Comparison of ENCODE assay signal across 22 mouse cellular contexts in genomic region chr2:72391721-72392120, GRCm38 (mm10).
DNase-seq lines count a peak whose midpoint lies in the region; ATAC-seq and TF ChIP-seq lines count a peak whose summit lies in the region.
"Had no signal": no experiment of that assay in that cellular context is flagged by ENCODE, and none has a peak within 500 bp of the region (broad histone marks: within the 10 kb centered on the region; RNA-seq: fewer than 3 reads in every experiment).

No protein-coding gene starts in this region.

- peaks cover 6% of the 10 kb centered on the region; the same call in 1 of the 2 replicates for H3K9me3 ChIP-seq in limb, embryonic 13.5 days
- H3K9me3 ChIP-seq in limb, embryonic 10.5 days (replicated peaks), result no peaks in the 10 kb centered on the region; the same call in 1 of the 2 replicates
- no peaks in the 10 kb centered on the region; the same call in 1 of the 2 replicates for H3K9me3 ChIP-seq in midbrain, embryonic 16.5 days (replicated peaks; ENCODE audit: control insufficient read depth, low read length, poor library complexity, severe bottlenecking)
- no peaks in the 10 kb centered on the region for H3K9me3 ChIP-seq in midbrain, postnatal 0 days (ENCODE audit: low read length)
- H3K9me3 ChIP-seq: forebrain, embryonic 15.5 days had no signal

- ATAC-seq in limb, embryonic 13.5 days (ENCODE audit: low FRiP score, low read depth), result no peak
- 0 out of 2 replicates have a peak, but pooled peaks have one; percentile 39 for ATAC-seq in midbrain, embryonic 16.5 days
- no peak for ATAC-seq in midbrain, postnatal 0 days (ENCODE audit: low FRiP score)
- ATAC-seq: activated CD4-positive, CD25-positive, alpha-beta regulatory T cell, adult 4 months; forebrain, embryonic 15.5 days; hindbrain, postnatal 0 days; inflammation-experienced regulatory T-cells, adult 6 months; intestine, embryonic 16.5 days had no signal

- H3K27me3 ChIP-seq in heart, adult 2 months (ENCODE audit: control insufficient read depth, insufficient read depth, low read length), result no peaks in the 10 kb centered on the region
- no peaks in the 10 kb centered on the region for H3K27me3 ChIP-seq in limb, embryonic 13.5 days
- no peaks in the 10 kb centered on the region for H3K27me3 ChIP-seq in limb, embryonic 10.5 days (ENCODE audit: low read depth, poor library complexity, severe bottlenecking)
- no peaks in the 10 kb centered on the region for H3K27me3 ChIP-seq in midbrain, embryonic 16.5 days (ENCODE audit: control insufficient read depth, insufficient read depth, low read depth, low read length)
- no peaks in the 10 kb centered on the region for H3K27me3 ChIP-seq in midbrain, postnatal 0 days (ENCODE audit: insufficient read depth, low read length)
- H3K27me3 ChIP-seq: embryonic facial prominence, embryonic 13.5 days; forebrain, embryonic 12.5 days; forebrain, embryonic 15.5 days; hindbrain, embryonic 13.5 days had no signal

- peaks cover 4% of the 10 kb centered on the region for H3K4me1 ChIP-seq in heart, adult 2 months (ENCODE audit: control insufficient read depth, insufficient read depth, low read length)
- peaks cover 29% of the 10 kb centered on the region for H3K4me1 ChIP-seq in limb, embryonic 13.5 days
- H3K4me1 ChIP-seq in limb, embryonic 10.5 days, result peaks cover 17% of the 10 kb centered on the region
- peaks cover 7% of the 10 kb centered on the region for H3K4me1 ChIP-seq in midbrain, embryonic 16.5 days (ENCODE audit: control insufficient read depth, insufficient read depth, low read length)
- no peaks in the 10 kb centered on the region for H3K4me1 ChIP-seq in midbrain, postnatal 0 days (ENCODE audit: insufficient read depth, low read length)
- H3K4me1 ChIP-seq: hindbrain, embryonic 13.5 days had no signal

- peak overlapping the region; percentile 82; the same call in 1 of the 2 replicates for H3K27ac ChIP-seq in heart, adult 2 months
- H3K27ac ChIP-seq in limb, embryonic 13.5 days, result peak overlapping the region; percentile 15; the same call in 1 of the 2 replicates
- H3K27ac ChIP-seq in limb, embryonic 10.5 days, result no peak overlapping the region
- H3K27ac ChIP-seq in midbrain, embryonic 16.5 days (ENCODE audit: low read length), result no peak overlapping the region
- no peak overlapping the region for H3K27ac ChIP-seq in midbrain, postnatal 0 days (ENCODE audit: low read depth, low read length)
- H3K27ac ChIP-seq: embryonic facial prominence, embryonic 10.5 days; embryonic facial prominence, embryonic 13.5 days; forebrain, embryonic 12.5 days; forebrain, embryonic 15.5 days; hindbrain, embryonic 10.5 days; hindbrain, embryonic 13.5 days; hindbrain, postnatal 0 days had no signal

- H3K4me2 ChIP-seq in limb, embryonic 13.5 days (replicated peaks), result no peak overlapping the region
- H3K4me2 ChIP-seq in midbrain, embryonic 16.5 days (ENCODE audit: low read length), result no peak overlapping the region
- no peak overlapping the region for H3K4me2 ChIP-seq in midbrain, postnatal 0 days (ENCODE audit: low read depth, low read length, poor library complexity, severe bottlenecking)
- H3K4me2 ChIP-seq: embryonic facial prominence, embryonic 13.5 days; forebrain, embryonic 12.5 days; forebrain, embryonic 15.5 days; hindbrain, embryonic 13.5 days had no signal

- H3K4me3 ChIP-seq in heart, adult 2 months, result no peak overlapping the region
- H3K4me3 ChIP-seq in limb, embryonic 13.5 days, result no peak overlapping the region
- H3K4me3 ChIP-seq in limb, embryonic 10.5 days, result no peak overlapping the region
- H3K4me3 ChIP-seq in midbrain, embryonic 16.5 days (ENCODE audit: low read depth, low read length), result no peak overlapping the region
- no peak overlapping the region for H3K4me3 ChIP-seq in midbrain, postnatal 0 days (ENCODE audit: low read depth, low read length)
- H3K4me3 ChIP-seq: embryonic facial prominence, embryonic 10.5 days; embryonic facial prominence, embryonic 13.5 days; erythroblast, embryonic 14.5 days; forebrain, embryonic 12.5 days; forebrain, embryonic 15.5 days; hindbrain, embryonic 10.5 days; hindbrain, embryonic 13.5 days had no signal

- TF ChIP-seq POLR2A in heart, adult 2 months (IDR thresholded peaks at IDR 0.05; ENCODE audit: insufficient read depth, low read depth, low read length), result no peak

- no peaks in the 10 kb centered on the region for H3K79me2 ChIP-seq in heart, adult 2 months (replicated peaks; ENCODE audit: control insufficient read depth, insufficient read depth, low read length)

- intact Hi-C loops in gastrocnemius, postnatal 14 days (cut with DNase I; ENCODE audit: low total_unique reads), result no loop called here
- intact Hi-C loops in heart, adult 2 months (cut with DNase I), result loop anchor here (2.0 kb wide), 1 partner anchor 353 kb away; no protein-coding TSS in a partner anchor

- no peak for TF ChIP-seq EP300 in heart, adult 2 months (IDR thresholded peaks at IDR 0.05; ENCODE audit: insufficient read depth, low read depth, low read length)

- WGBS in heart, adult 2 months, result 80% methylated on average over 2 of the region's 2 CpGs
- WGBS in limb, embryonic 13.5 days, result 91% methylated on average over 2 of the region's 2 CpGs
- WGBS in limb, embryonic 10.5 days, result 97% methylated on average over 2 of the region's 2 CpGs
- WGBS in midbrain, embryonic 16.5 days, result 93% methylated on average over 2 of the region's 2 CpGs
- 95% methylated on average over 2 of the region's 2 CpGs for WGBS in midbrain, postnatal 0 days

- peak; percentile 31 for DNase-seq in gastrocnemius, adult 18-20 months (ENCODE audit: low spot score)
- DNase-seq in gastrocnemius, postnatal 14 days, result no peak
- no peak for DNase-seq in heart, adult 2 months
- DNase-seq in heart, adult 11 months, result no peak
- DNase-seq in limb, embryonic 10.5 days (ENCODE audit: low spot score), result no peak
- no peak for DNase-seq in midbrain, postnatal 0 days (ENCODE audit: low spot score)
- DNase-seq: adrenal gland, adult 8-10 months; cerebellum, adult 11-12 months; cerebellum, adult 8-10 months had no signal

- no peak for TF ChIP-seq CTCF in heart, adult 2 months (IDR thresholded peaks at IDR 0.05)
- no peak for TF ChIP-seq CTCF in midbrain, postnatal 0 days (IDR thresholded peaks at IDR 0.05)

- peaks cover 5% of the 10 kb centered on the region; the same call in 1 of the 2 replicates for H3K36me3 ChIP-seq in heart, adult 2 months (ENCODE audit: control insufficient read depth, insufficient read depth, low read length)
- peaks cover 7% of the 10 kb centered on the region for H3K36me3 ChIP-seq in limb, embryonic 13.5 days
- peaks cover 22% of the 10 kb centered on the region for H3K36me3 ChIP-seq in limb, embryonic 10.5 days
- no peaks in the 10 kb centered on the region for H3K36me3 ChIP-seq in midbrain, embryonic 16.5 days (ENCODE audit: control insufficient read depth, insufficient read depth, low read length)
- H3K36me3 ChIP-seq in midbrain, postnatal 0 days (ENCODE audit: insufficient read depth, low read length), result no peaks in the 10 kb centered on the region
- H3K36me3 ChIP-seq: forebrain, embryonic 12.5 days; forebrain, embryonic 15.5 days had no signal

- no peak overlapping the region for H3K9ac ChIP-seq in heart, adult 2 months (ENCODE audit: low read depth, low read length)
- no peak overlapping the region for H3K9ac ChIP-seq in limb, embryonic 13.5 days
- H3K9ac ChIP-seq in midbrain, embryonic 16.5 days (ENCODE audit: low read depth, low read length), result no peak overlapping the region
- H3K9ac ChIP-seq in midbrain, postnatal 0 days (replicated peaks; ENCODE audit: low read length, poor library complexity, severe bottlenecking), result no peak overlapping the region
- H3K9ac ChIP-seq: embryonic facial prominence, embryonic 13.5 days; forebrain, embryonic 12.5 days; forebrain, embryonic 15.5 days; hindbrain, embryonic 13.5 days had no signal

Comparison
In these comparisons a context has a peak if more than half of its experiments do, and no peak if none do; other contexts are left out.
1. H3K27ac ChIP-seq: peak in heart, adult 2 months (single experiment) and limb, embryonic 13.5 days (single experiment); none in limb, embryonic 10.5 days (single experiment), midbrain, embryonic 16.5 days (single experiment) and midbrain, postnatal 0 days (single experiment).